Mouse (Mus musculus) neural tube, embryonic 12.5 days (tissue): Measurements from ENCODE around the gene Tiparp. TPM values are rescaled to one million over a fixed set of nuclear protein-coding genes. Genes with fewer than 3 reads are reported as not detected.

ENCODE experiments used
- ATAC-seq: fragments of 200-750 bp; cut with Nextera tagmentation; 2 replicates; pipeline ENCODE4 v1.8.0; 2017; ENCODE audit warnings: low read depth, mild to moderate bottlenecking, moderate TSS enrichment, moderate library complexity; ENCODE audit not compliant: low FRiP score
- H3K27ac ChIP-seq: fragments of 300-500 bp; sonication (generic); 2 replicates; pipeline ENCODE4 v1.5.1; 2016
- H3K27me3 ChIP-seq: fragments of 300-500 bp; sonication (generic); replicated peaks from 2 replicates; pipeline ENCODE4 v1.6.1; 2016; ENCODE audit warnings: mild to moderate bottlenecking
- H3K36me3 ChIP-seq: fragments of 300-500 bp; sonication (generic); 2 replicates; pipeline ENCODE4 v1.6.1; 2016; ENCODE audit warnings: mild to moderate bottlenecking
- H3K4me1 ChIP-seq: fragments of 300-500 bp; sonication (generic); 2 replicates; pipeline ENCODE4 v1.6.1; 2016
- H3K4me2 ChIP-seq: fragments of 300-500 bp; sonication (generic); replicated peaks from 2 replicates; pipeline ENCODE4 v1.6.1; 2016; ENCODE audit warnings: mild to moderate bottlenecking
- H3K4me3 ChIP-seq: fragments of 300-500 bp; sonication (generic); 2 replicates; pipeline ENCODE4 v1.5.1; 2016
- H3K9ac ChIP-seq: fragments of 300-500 bp; sonication (generic); 2 replicates; pipeline ENCODE4 v1.6.1; 2016; ENCODE audit warnings: mild to moderate bottlenecking
- H3K9me3 ChIP-seq: fragments of 300-500 bp; sonication (generic); 2 replicates; pipeline ENCODE4 v1.6.1; 2016; ENCODE audit warnings: mild to moderate bottlenecking
- WGBS: fragments of 180-500 bp; shearing (Covaris S2); methylation state at CpG from one replicate; pipeline ENCODE4 v1.1.7; 2016; 5-methylcytosine and 5-hydroxymethylcytosine counted together
- polyA plus RNA-seq: library from polyadenylated mRNA; unstranded; fragments of >200 nt; fragmentation: Nextera tagmentation; extraction: Ambion mirVana; gene quantifications from 2 replicates; pipeline ENCODE4 v1.2.1, GENCODE M21; 2016

The Tiparp gene
- polyA plus RNA-seq, 1 experiment from 2014 or later, result 35.9 TPM

GRCm38 (mm10) chr3:65515751-65516150 is 12.5 kb upstream of the Tiparp start:
- no peaks in the 10 kb centered on the region for H3K27me3 ChIP-seq
- no peak overlapping the region for H3K4me2 ChIP-seq
- no peak for ATAC-seq
- H3K27ac ChIP-seq, result no peak overlapping the region
- H3K9me3 ChIP-seq, result no peaks in the 10 kb centered on the region
- H3K36me3 ChIP-seq, result no peaks in the 10 kb centered on the region
- H3K9ac ChIP-seq, result no peak overlapping the region
- 0 out of 2 replicates have a peak, but pooled peaks cover 3% of the 10 kb centered on the region for H3K4me1 ChIP-seq
- WGBS, result 85% methylated on average over 2 of the region's 2 CpGs
- H3K4me3 ChIP-seq, result no peak overlapping the region

- Histone ChIP-seq H3K27me3 (no peaks in the 10 kb centered on the region), H3K4me1 (0 out of 2 replicates have a peak, but pooled peaks cover 3% of the 10 kb centered on the region), H3K9me3 (no peaks in the 10 kb centered on the region), H3K4me3 (no peak overlapping the region), H3K27ac (no peak overlapping the region), H3K9ac (no peak overlapping the region), H3K4me2 (no peak overlapping the region), H3K36me3 (no peaks in the 10 kb centered on the region)
- 90% methylated on average over 1 of the region's 1 CpGs for WGBS
- no peak for ATAC-seq
Measured at GRCm38 (mm10) chr3:65516526-65516925, 11.7 kb upstream of the Tiparp start.

- Histone ChIP-seq H3K36me3 (no peaks in the 10 kb centered on the region), H3K27me3 (no peaks in the 10 kb centered on the region), H3K9me3 (no peaks in the 10 kb centered on the region), H3K9ac (no peak overlapping the region), H3K4me3 (no peak overlapping the region), H3K27ac (no peak overlapping the region), H3K4me2 (no peak overlapping the region), H3K4me1 (0 out of 2 replicates have a peak, but pooled peaks cover 3% of the 10 kb centered on the region)
- 26% methylated on average over 9 of the region's 9 CpGs for WGBS
- no peak for ATAC-seq
Measured at GRCm38 (mm10) chr3:65517141-65517540, 11.1 kb upstream of the Tiparp start.

- no peaks in the 10 kb centered on the region for H3K9me3 ChIP-seq
- no peaks in the 10 kb centered on the region for H3K36me3 ChIP-seq
- ATAC-seq, result no peak
- H3K27me3 ChIP-seq, result no peaks in the 10 kb centered on the region
- no peak overlapping the region for H3K4me3 ChIP-seq
- no peak overlapping the region for H3K27ac ChIP-seq
- H3K4me1 ChIP-seq, result 0 out of 2 replicates have a peak, but pooled peaks cover 3% of the 10 kb centered on the region
- no peak overlapping the region for H3K9ac ChIP-seq
- WGBS, result 60% methylated on average over 13 of the region's 13 CpGs
- no peak overlapping the region for H3K4me2 ChIP-seq
Measured at GRCm38 (mm10) chr3:65517747-65518527, 10.3 kb upstream of the Tiparp start.

GRCm38 (mm10) chr3:65521391-65521790 is 6.8 kb upstream of the Tiparp start:
- no peaks in the 10 kb centered on the region for H3K36me3 ChIP-seq
- H3K27me3 ChIP-seq, result no peaks in the 10 kb centered on the region
- H3K9ac ChIP-seq, result no peak overlapping the region
- 0 out of 2 replicates have a peak, but pooled peaks cover 3% of the 10 kb centered on the region for H3K4me1 ChIP-seq
- H3K9me3 ChIP-seq, result no peaks in the 10 kb centered on the region
- WGBS, result 68% methylated on average over 1 of the region's 1 CpGs
- H3K4me2 ChIP-seq, result no peak overlapping the region
- H3K27ac ChIP-seq, result no peak overlapping the region
- ATAC-seq, result no peak
- no peak overlapping the region for H3K4me3 ChIP-seq

- H3K4me1 ChIP-seq, result no peaks in the 10 kb centered on the region
- H3K4me2 ChIP-seq, result no peak overlapping the region
Measured at GRCm38 (mm10) chr3:65523397-65523796, 4.8 kb upstream of the Tiparp start.

GRCm38 (mm10) chr3:65525731-65526130 is 2.5 kb upstream of the Tiparp start:
- H3K9ac ChIP-seq, result no peak overlapping the region
- H3K27ac ChIP-seq, result no peak overlapping the region
- 82% methylated on average over 3 of the region's 3 CpGs for WGBS
- no peak overlapping the region for H3K4me3 ChIP-seq
- no peaks in the 10 kb centered on the region for H3K27me3 ChIP-seq
- H3K4me1 ChIP-seq, result no peaks in the 10 kb centered on the region
- H3K9me3 ChIP-seq, result no peaks in the 10 kb centered on the region
- no peaks in the 10 kb centered on the region for H3K36me3 ChIP-seq
- ATAC-seq, result no peak
- H3K4me2 ChIP-seq, result no peak overlapping the region

More at GRCm38 (mm10) chr3:65523397-65523796, 4.8 kb upstream of the Tiparp start:
- no peak overlapping the region for H3K27ac ChIP-seq
- 40% methylated on average over 8 of the region's 8 CpGs for WGBS
- no peaks in the 10 kb centered on the region for H3K9me3 ChIP-seq
- no peak overlapping the region for H3K4me3 ChIP-seq
- no peak overlapping the region for H3K9ac ChIP-seq
- no peaks in the 10 kb centered on the region for H3K36me3 ChIP-seq
- ATAC-seq, result no peak
- no peaks in the 10 kb centered on the region for H3K27me3 ChIP-seq

GRCm38 (mm10) chr3:65527196-65527595 is 1.0 kb upstream of the Tiparp start:
- 14% methylated on average over 3 of the region's 3 CpGs for WGBS
- H3K27ac ChIP-seq, result no peak overlapping the region
- H3K4me2 ChIP-seq, result peak overlapping the region; percentile 73
- no peak for ATAC-seq
- peak overlapping the region; percentile 91; the same call in 1 of the 2 replicates for H3K9ac ChIP-seq
- H3K9me3 ChIP-seq, result no peaks in the 10 kb centered on the region
- H3K4me1 ChIP-seq, result no peaks in the 10 kb centered on the region
- peak overlapping the region; percentile 86 for H3K4me3 ChIP-seq
- H3K36me3 ChIP-seq, result peaks cover 5% of the 10 kb centered on the region; the same call in 1 of the 2 replicates
- no peaks in the 10 kb centered on the region for H3K27me3 ChIP-seq

GRCm38 (mm10) chr3:65528614-65529470 is 632 bp downstream of the Tiparp start:
- H3K4me2 ChIP-seq, result peak overlapping the region; percentile 73
- peak overlapping the region; percentile 91 for H3K9ac ChIP-seq
- H3K4me3 ChIP-seq, result peak overlapping the region; percentile 86
- peaks cover 9% of the 10 kb centered on the region; the same call in 1 of the 2 replicates for H3K36me3 ChIP-seq
- peak overlapping the region; percentile 98 for H3K27ac ChIP-seq
- under 1% methylated on average over 95 of the region's 97 CpGs for WGBS
- H3K9me3 ChIP-seq, result no peaks in the 10 kb centered on the region
- no peaks in the 10 kb centered on the region for H3K27me3 ChIP-seq
- peaks cover 3% of the 10 kb centered on the region; the same call in 1 of the 2 replicates for H3K4me1 ChIP-seq
- ATAC-seq, result peak; percentile 45

GRCm38 (mm10) chr3:65529471-65530215 is 1.4 kb downstream of the Tiparp start:
- H3K4me2 ChIP-seq, result peak overlapping the region; percentile 73
- peak overlapping the region; percentile 98; the same call in 1 of the 2 replicates for H3K27ac ChIP-seq
- 3% methylated on average over 19 of the region's 19 CpGs for WGBS
- H3K27me3 ChIP-seq, result no peaks in the 10 kb centered on the region
- H3K36me3 ChIP-seq, result peaks cover 9% of the 10 kb centered on the region; the same call in 1 of the 2 replicates
- peak overlapping the region; percentile 91 for H3K9ac ChIP-seq
- H3K4me1 ChIP-seq, result peaks cover 9% of the 10 kb centered on the region
- no peaks in the 10 kb centered on the region for H3K9me3 ChIP-seq
- peak; percentile 3; the same call in 1 of the 2 replicates for ATAC-seq
- peak overlapping the region; percentile 86 for H3K4me3 ChIP-seq

- no peaks in the 10 kb centered on the region for H3K9me3 ChIP-seq
- no peak overlapping the region for H3K27ac ChIP-seq
- no peaks in the 10 kb centered on the region for H3K27me3 ChIP-seq
- 94% methylated on average over 2 of the region's 2 CpGs for WGBS
- H3K4me1 ChIP-seq, result peaks cover 9% of the 10 kb centered on the region
- no peak overlapping the region for H3K4me2 ChIP-seq
- no peak overlapping the region for H3K9ac ChIP-seq
- ATAC-seq, result no peak
- H3K4me3 ChIP-seq, result no peak overlapping the region
- H3K36me3 ChIP-seq, result peaks cover 9% of the 10 kb centered on the region; the same call in 1 of the 2 replicates
Measured at GRCm38 (mm10) chr3:65533014-65533413, 4.8 kb downstream of the Tiparp start.
